Mouse (Mus musculus) adrenal gland, postnatal 25 days (tissue): ENCODE measurements at regions not wholly inside any gene's neighbourhood (a gene's known extent, or its start where the extent isn't known, plus 50 kb on each side); places are given as distances from the start of the nearest gene placed in this dataset.
A peak's percentile ranks its signal among the peaks of the same experiment; 100 is the strongest.

Source experiments
- DNase-seq: peaks from one replicate; pipeline ENCODE4 v3.0.0; 2021; ENCODE audit warnings: mixed read lengths

GRCm38 (mm10) chr15:11712481-11713274 is 194.4 kb downstream of the Npr3 start:
- no peak for DNase-seq

GRCm38 (mm10) chr15:11701246-11701645 is 205.8 kb downstream of the Npr3 start:
- DNase-seq = no peak

GRCm38 (mm10) chr15:11699929-11700328 is 207.2 kb downstream of the Npr3 start:
- no peak for DNase-seq

- no peak for DNase-seq
Measured at GRCm38 (mm10) chr15:11697060-11697459, 210.0 kb downstream of the Npr3 start.

GRCm38 (mm10) chr15:11693772-11694270 is 213.3 kb downstream of the Npr3 start:
- no peak for DNase-seq

GRCm38 (mm10) chr15:11664839-11665379 is 242.2 kb downstream of the Npr3 start:
- no peak for DNase-seq

- no peak for DNase-seq
Measured at GRCm38 (mm10) chr15:11655168-11655567, 251.9 kb downstream of the Npr3 start.

GRCm38 (mm10) chr15:11646241-11646640 is 246.8 kb upstream of the Tars start:
- no peak for DNase-seq

- no peak for DNase-seq
Measured at GRCm38 (mm10) chr15:11644779-11645178, 245.3 kb upstream of the Tars start.

GRCm38 (mm10) chr15:11630654-11631053 is 231.2 kb upstream of the Tars start:
- DNase-seq = no peak

GRCm38 (mm10) chr15:11626433-11626832 is 227.0 kb upstream of the Tars start:
- no peak for DNase-seq

- DNase-seq = no peak
Measured at GRCm38 (mm10) chr15:11612416-11612815, 213.0 kb upstream of the Tars start.

GRCm38 (mm10) chr15:11610043-11610670 is 210.7 kb upstream of the Tars start:
- no peak for DNase-seq

GRCm38 (mm10) chr15:11607489-11607888 is 208.0 kb upstream of the Tars start:
- DNase-seq = no peak

- DNase-seq = no peak
Measured at GRCm38 (mm10) chr15:11605677-11606076, 206.2 kb upstream of the Tars start.

- no peak for DNase-seq
Measured at GRCm38 (mm10) chr15:11597021-11597420, 197.6 kb upstream of the Tars start.

GRCm38 (mm10) chr15:11590542-11591116 is 191.2 kb upstream of the Tars start:
- DNase-seq = no peak

GRCm38 (mm10) chr15:11589795-11590194 is 190.3 kb upstream of the Tars start:
- DNase-seq = no peak

- no peak for DNase-seq
Measured at GRCm38 (mm10) chr15:11586384-11586783, 186.9 kb upstream of the Tars start.

- DNase-seq = no peak
Measured at GRCm38 (mm10) chr15:11584155-11584554, 184.7 kb upstream of the Tars start.

GRCm38 (mm10) chr15:11578331-11578730 is 178.9 kb upstream of the Tars start:
- no peak for DNase-seq

- peak; percentile 14 for DNase-seq
Measured at GRCm38 (mm10) chr15:11574359-11574758, 174.9 kb upstream of the Tars start.

GRCm38 (mm10) chr15:11573496-11573895 is 174.0 kb upstream of the Tars start:
- DNase-seq = peak; percentile 60
